Mouse (Mus musculus) MEL (cell line): ENCODE data around the gene Shb. TPM values are rescaled to one million over a fixed set of nuclear protein-coding genes. Genes with fewer than 3 reads are reported as not detected.

Source experiments
- DNase-seq: peaks from one replicate; pipeline ENCODE4 v3.0.0; 2011; ENCODE audit warnings: low read depth, low spot score
- H3K27ac ChIP-seq: 2 replicates; pipeline ENCODE4 v1.5.1; 2012; ENCODE audit warnings: low read depth, mild to moderate bottlenecking, control low read depth, low read length, moderate library complexity; ENCODE audit not compliant: control insufficient read depth
- H3K27me3 ChIP-seq, 2 experiments: fragments of 150-350 bp in 1 of 2; sonication (generic) in 1 of 2; 2 replicates each; pipeline ENCODE4 v1.6.1; 2012; ENCODE audit warnings: low read length in 2 of 2, mild to moderate bottlenecking in 2 of 2, improper control_type of control experiment in 1 of 2, moderate library complexity in 1 of 2; ENCODE audit not compliant: insufficient read depth in 2 of 2, control insufficient read depth in 1 of 2
- H3K36me3 ChIP-seq, 2 experiments: 2 replicates each; pipeline ENCODE4 v1.6.1; 2012 to 2014; ENCODE audit warnings: low read length in 2 of 2, improper control_type of control experiment in 1 of 2, inconsistent platforms in 1 of 2, mild to moderate bottlenecking in 1 of 2; ENCODE audit not compliant: insufficient read depth in 2 of 2, control insufficient read depth in 1 of 2
- H3K4me1 ChIP-seq, 2 experiments: fragments of 150-350 bp in 1 of 2; sonication (generic) in 1 of 2; 2 replicates each; pipeline ENCODE4 v1.6.1; 2012; ENCODE audit warnings: low read length in 2 of 2, improper control_type of control experiment in 1 of 2, mild to moderate bottlenecking in 1 of 2; ENCODE audit not compliant: insufficient read depth in 2 of 2, control insufficient read depth in 1 of 2
- H3K4me3 ChIP-seq, 2 experiments: fragments of 150-350 bp in 1 of 2; sonication (generic) in 1 of 2; 2 replicates each; pipeline ENCODE4 v1.5.1; 2012; ENCODE audit warnings: low read depth in 2 of 2, low read length in 2 of 2, mild to moderate bottlenecking in 2 of 2, moderate library complexity in 2 of 2, control low read depth in 1 of 2, improper control_type of control experiment in 1 of 2; ENCODE audit not compliant: control insufficient read depth in 1 of 2, insufficient read depth in 1 of 2
- H3K79me2 ChIP-seq: 2 replicates; pipeline ENCODE4 v1.6.1; 2012; ENCODE audit warnings: mild to moderate bottlenecking, low read length, moderate library complexity; ENCODE audit not compliant: control insufficient read depth, poor library complexity, insufficient read depth
- H3K9ac ChIP-seq: 2 replicates; pipeline ENCODE4 v1.6.1; 2012; ENCODE audit warnings: low read depth, mild to moderate bottlenecking, control low read depth, low read length, moderate library complexity; ENCODE audit not compliant: control insufficient read depth, poor library complexity, severe bottlenecking
- H3K9me3 ChIP-seq: fragments of 150-350 bp; sonication (generic); replicated peaks from 2 replicates; pipeline ENCODE4 v1.6.1; 2012; ENCODE audit warnings: mild to moderate bottlenecking, low read length, improper control_type of control experiment, moderate library complexity; ENCODE audit not compliant: insufficient read depth
- CHD1 ChIP-seq: IDR thresholded peaks from 2 replicates; pipeline ENCODE4 v1.6.1; 2012; ENCODE audit warnings: low read depth, mild to moderate bottlenecking, inconsistent platforms, low read length, improper control_type of control experiment
- CHD2 ChIP-seq: IDR thresholded peaks from 2 replicates; pipeline ENCODE4 v1.6.1; 2011; ENCODE audit warnings: low read length, improper control_type of control experiment
- EP300 ChIP-seq, 2 experiments: IDR thresholded peaks; 2 replicates each; pipeline ENCODE4 v1.6.1; 2011; ENCODE audit warnings: improper control_type of control experiment in 2 of 2, low read length in 2 of 2, low read depth in 1 of 2, mild to moderate bottlenecking in 1 of 2
- HCFC1 ChIP-seq: IDR thresholded peaks from 2 replicates; pipeline ENCODE4 v1.6.1; 2012; ENCODE audit warnings: low read depth, mild to moderate bottlenecking, inconsistent platforms, low read length, improper control_type of control experiment, moderate library complexity
- JUND ChIP-seq: IDR thresholded peaks from 2 replicates; pipeline ENCODE4 v1.6.1; 2011; ENCODE audit warnings: low read depth, mild to moderate bottlenecking, improper control_type of control experiment, low read length
- MAZ ChIP-seq: IDR thresholded peaks from 2 replicates; pipeline ENCODE4 v1.6.1; 2012; ENCODE audit warnings: low read depth, mild to moderate bottlenecking, inconsistent platforms, low read length, improper control_type of control experiment
- MEF2A ChIP-seq: IDR thresholded peaks from 2 replicates; pipeline ENCODE4 v1.6.1; 2014; ENCODE audit warnings: low read depth, mild to moderate bottlenecking, inconsistent platforms, low read length, improper control_type of control experiment; ENCODE audit not compliant: poor library complexity, insufficient replicate concordance, severe bottlenecking; ENCODE audit errors: extremely low read depth
- MYB ChIP-seq: IDR thresholded peaks from 2 replicates; pipeline ENCODE4 v1.6.1; 2011; ENCODE audit warnings: mild to moderate bottlenecking, low read depth, low read length, improper control_type of control experiment
- POLR2A ChIP-seq, 2 experiments: IDR thresholded peaks; 2 replicates each; pipeline ENCODE4 v1.6.1; 2011 to 2012; ENCODE audit warnings: low read length in 2 of 2, mild to moderate bottlenecking in 2 of 2, control low read depth in 1 of 2, improper control_type of control experiment in 1 of 2, low read depth in 1 of 2, moderate library complexity in 1 of 2; ENCODE audit not compliant: control insufficient read depth in 1 of 2, insufficient read depth in 1 of 2, poor library complexity in 1 of 2
- POLR2AphosphoS5 ChIP-seq: IDR thresholded peaks from 2 replicates; pipeline ENCODE4 v1.6.1; 2012; ENCODE audit warnings: low read depth, borderline replicate concordance, mild to moderate bottlenecking, inconsistent platforms, low read length, moderate library complexity, mixed read lengths
- RAD21 ChIP-seq: IDR thresholded peaks from 2 replicates; pipeline ENCODE4 v1.6.1; 2011; ENCODE audit warnings: mild to moderate bottlenecking, low read depth, low read length, improper control_type of control experiment
- RCOR1 ChIP-seq: IDR thresholded peaks from 2 replicates; pipeline ENCODE4 v1.6.1; 2012; ENCODE audit warnings: low read depth, mild to moderate bottlenecking, inconsistent platforms, low read length, improper control_type of control experiment
- SIN3A ChIP-seq: IDR thresholded peaks from 2 replicates; pipeline ENCODE4 v1.6.1; 2012; ENCODE audit warnings: low read length, improper control_type of control experiment, inconsistent platforms
- TBP ChIP-seq: IDR thresholded peaks from 2 replicates; pipeline ENCODE4 v1.8.0; 2011; ENCODE audit warnings: low read depth, low read length, improper control_type of control experiment
- TCF12 ChIP-seq: IDR thresholded peaks from 2 replicates; pipeline ENCODE4 v1.6.1; 2014; ENCODE audit warnings: low read depth, mild to moderate bottlenecking, inconsistent platforms, low read length, improper control_type of control experiment, moderate library complexity
- UBTF ChIP-seq: IDR thresholded peaks from 2 replicates; pipeline ENCODE4 v1.6.1; 2012; ENCODE audit warnings: low read depth, mild to moderate bottlenecking, inconsistent platforms, low read length, improper control_type of control experiment, moderate library complexity, borderline replicate concordance; ENCODE audit not compliant: insufficient read depth
- USF1 ChIP-seq: IDR thresholded peaks from 2 replicates; pipeline ENCODE4 v1.6.1; 2014; ENCODE audit warnings: low read depth, mild to moderate bottlenecking, inconsistent platforms, low read length, improper control_type of control experiment, moderate library complexity
- USF2 ChIP-seq, 2 experiments: IDR thresholded peaks; 2 replicates each; pipeline ENCODE4 v1.6.1; 2011 to 2012; ENCODE audit warnings: improper control_type of control experiment in 2 of 2, low read length in 2 of 2, borderline replicate concordance in 1 of 2, inconsistent platforms in 1 of 2, low read depth in 1 of 2, mild to moderate bottlenecking in 1 of 2; ENCODE audit not compliant: insufficient read depth in 1 of 2
- ZMIZ1 ChIP-seq: IDR thresholded peaks from 2 replicates; pipeline ENCODE4 v1.6.1; 2012; ENCODE audit warnings: low read depth, mild to moderate bottlenecking, inconsistent platforms, low read length, improper control_type of control experiment, moderate library complexity
- ZNF384 ChIP-seq: IDR thresholded peaks from 2 replicates; pipeline ENCODE4 v1.6.1; 2012; ENCODE audit warnings: low read depth, mild to moderate bottlenecking, inconsistent platforms, low read length, improper control_type of control experiment
- polyA plus RNA-seq, 2 experiments: library from polyadenylated mRNA; stranded (reverse) in 1 of 2; unstranded in 1 of 2; fragments of >175 nt in 1 of 2; fragments of >200 nt in 1 of 2; gene quantifications; 2 replicates each; pipeline versions ENCODE4 v1.2.1 to v1.2.4; 2012; ENCODE audit warnings: low replicate concordance in 2 of 2, low read depth in 1 of 2; ENCODE audit not compliant: insufficient read length in 2 of 2, insufficient read depth in 1 of 2, missing spikeins in 1 of 2
- total RNA-seq: library from RNA; depleted of rRNA; stranded (reverse); fragments of 300-350 nt; gene quantifications from 2 replicates; pipeline ENCODE4 v1.2.3, GENCODE M21; 2012

Shb gene
- total and polyA plus RNA-seq, 3 experiments, result 5.2 to 13.9 TPM; not detected in 1

- Histone ChIP-seq H3K9ac (no peak overlapping the region), H3K36me3 (peaks cover 0 to 16% of the 10 kb centered on the region in 2 experiments; a peak in 3 of 4 replicates), H3K79me2 (no peaks in the 10 kb centered on the region; the same call in 1 of the 2 replicates), H3K27me3 (no peaks in the 10 kb centered on the region), H3K4me3 (no peak overlapping the region), H3K4me1 (peaks cover 15 to 17% of the 10 kb centered on the region in 2 experiments; a peak in 3 of 4 replicates), H3K9me3 (no peaks in the 10 kb centered on the region), H3K27ac (no peak overlapping the region)
- DNase-seq, result no peak
- TF ChIP-seq RCOR1, result no peak
- no peak for TF ChIP-seq TBP
- no peak for TF ChIP-seq CHD2
- TF ChIP-seq POLR2A (IDR thresholded peaks at IDR 0.05; ENCODE audit: control insufficient read depth in 1 of 2, insufficient read depth in 1 of 2, low read depth in 1 of 2, low read length in 2 of 2, poor library complexity in 1 of 2), result no peak
- TF ChIP-seq TCF12, result no peak
- TF ChIP-seq USF1, result no peak
- no peak for TF ChIP-seq POLR2AphosphoS5
- TF ChIP-seq SIN3A, result no peak
- no peak for TF ChIP-seq HCFC1
- TF ChIP-seq CHD1, result no peak
- no peak for TF ChIP-seq EP300 (IDR thresholded peaks at IDR 0.05; ENCODE audit: low read depth in 1 of 2, low read length in 2 of 2)
- TF ChIP-seq JUND, result no peak
- TF ChIP-seq ZMIZ1, result no peak
- TF ChIP-seq UBTF, result no peak
- no peak for TF ChIP-seq MEF2A
- TF ChIP-seq USF2 (IDR thresholded peaks at IDR 0.05; ENCODE audit: borderline replicate concordance in 1 of 2, insufficient read depth in 1 of 2, low read depth in 1 of 2, low read length in 2 of 2), result no peak
- no peak for TF ChIP-seq RAD21
- TF ChIP-seq MAZ, result no peak
- TF ChIP-seq MYB, result no peak
- no peak for TF ChIP-seq ZNF384
Observed at GRCm38 (mm10) chr4:45522583-45522900, 9.7 kb downstream of the Shb start.
